Mouse (Mus musculus): Measurements from ENCODE around the gene Adh5. TPM values are rescaled to one million over a fixed set of nuclear protein-coding genes. Genes with fewer than 3 reads are reported as not detected.
"Not testable (repeated sequence)": the region's sequence is repeated elsewhere in the genome, so short reads cannot be mapped to it uniquely, and the experiment has no call there.

Gene Adh5
- polyA plus RNA-seq, 1 experiment = 114 TPM

GRCm38 (mm10) chr3:138460260-138460659 is 17.4 kb downstream of the Adh5 start:
- DNase-seq (ENCODE audit: low read depth) = no peak

- DNase-seq (ENCODE audit: low read depth) = no peak
Measured at GRCm38 (mm10) chr3:138461832-138462231, 18.9 kb downstream of the Adh5 start.

- no peak for DNase-seq (ENCODE audit: low read depth)
Measured at GRCm38 (mm10) chr3:138463137-138463536, 20.2 kb downstream of the Adh5 start.

- DNase-seq (ENCODE audit: low read depth) = no peak
Measured at GRCm38 (mm10) chr3:138463807-138464206, 20.9 kb downstream of the Adh5 start.

- DNase-seq (ENCODE audit: low read depth) = no peak
Measured at GRCm38 (mm10) chr3:138464573-138465147, 21.8 kb downstream of the Adh5 start.

GRCm38 (mm10) chr3:138466656-138467055 is 23.8 kb downstream of the Adh5 start:
- not testable (repeated sequence) for DNase-seq (ENCODE audit: low read depth)

- DNase-seq (ENCODE audit: low read depth) = no peak
Measured at GRCm38 (mm10) chr3:138471066-138471465, 28.2 kb downstream of the Adh5 start.

- DNase-seq (ENCODE audit: low read depth) = no peak
Measured at GRCm38 (mm10) chr3:138479489-138479888, 36.6 kb downstream of the Adh5 start.

GRCm38 (mm10) chr3:138481526-138482284 is 38.8 kb downstream of the Adh5 start:
- DNase-seq (ENCODE audit: low read depth) = no peak

GRCm38 (mm10) chr3:138483240-138483639 is 40.3 kb downstream of the Adh5 start:
- no peak for DNase-seq (ENCODE audit: low read depth)

- DNase-seq (ENCODE audit: low read depth) = no peak
Measured at GRCm38 (mm10) chr3:138488584-138489326, 45.9 kb downstream of the Adh5 start.

GRCm38 (mm10) chr3:138489327-138490033 is 46.6 kb downstream of the Adh5 start, which contains the start of gene Metap1:
TSS of gene Metap1 (minus strand) at chr3:138489515.
- no peak for DNase-seq (ENCODE audit: low read depth)

GRCm38 (mm10) chr3:138490034-138490337 is 47.1 kb downstream of the Adh5 start:
- no peak for DNase-seq (ENCODE audit: low read depth)

- DNase-seq (ENCODE audit: low read depth) = no peak
Measured at GRCm38 (mm10) chr3:138493668-138494067, 50.8 kb downstream of the Adh5 start.

- no peak for DNase-seq (ENCODE audit: low read depth)
Measured at GRCm38 (mm10) chr3:138494565-138494964, 51.7 kb downstream of the Adh5 start.

GRCm38 (mm10) chr3:138495166-138496145 is 52.6 kb downstream of the Adh5 start:
- peak; percentile 45 for DNase-seq (ENCODE audit: low read depth)

GRCm38 (mm10) chr3:138498731-138499130 is 55.8 kb downstream of the Adh5 start:
- DNase-seq (ENCODE audit: low read depth) = no peak

GRCm38 (mm10) chr3:138499854-138500740 is 57.2 kb downstream of the Adh5 start:
- no peak for DNase-seq (ENCODE audit: low read depth)

GRCm38 (mm10) chr3:138503754-138504153 is 60.9 kb downstream of the Adh5 start:
- no peak for DNase-seq (ENCODE audit: low read depth)

Data from gonadal fat pad, adult 2 months (tissue).